Mouse (Mus musculus) monocyte, adult 5-6 weeks (primary cell): ENCODE results near the gene Nipsnap2. TPM values are rescaled to one million over a fixed set of nuclear protein-coding genes. Genes with fewer than 3 reads are reported as not detected.
"Not testable (repeated sequence)": the region's sequence is repeated elsewhere in the genome, so short reads cannot be mapped to it uniquely, and the experiment has no call there.

Experiments used
- ATAC-seq: fragments of 153-309, 156-312 bp; replicated peaks from 2 replicates; pipeline ENCODE4 v1.8.0; 2017; ENCODE audit warnings: mild to moderate bottlenecking; ENCODE audit not compliant: low TSS enrichment, insufficient number of reproducible peaks, severe bottlenecking, poor library complexity, low FRiP score
- total RNA-seq: library from RNA; stranded (forward); fragments of 200-1000, 200-491, 200-594 nt; gene quantifications from 3 replicates; pipeline ENCODE4 v1.2.3, GENCODE M21; 2017

Nipsnap2 gene
- 22.3 to 33.3 TPM (median 24.7 TPM) in 3 replicates for total RNA-seq

GRCm38 (mm10) chr5:129724834-129725773, at the start of gene Nipsnap2:
Nipsnap2 (plus strand) TSS chr5:129725063.
- ATAC-seq, result peak; percentile 79

GRCm38 (mm10) chr5:129685141-129685540, 39.7 kb upstream of the Nipsnap2 start:
- ATAC-seq, result not testable (repeated sequence)

- ATAC-seq, result no peak
Measured at GRCm38 (mm10) chr5:129687621-129688020, 37.2 kb upstream of the Nipsnap2 start.

GRCm38 (mm10) chr5:129690528-129690927, 34.3 kb upstream of the Nipsnap2 start:
- ATAC-seq, result no peak

GRCm38 (mm10) chr5:129700506-129700905, 24.4 kb upstream of the Nipsnap2 start:
- ATAC-seq, result no peak

GRCm38 (mm10) chr5:129701706-129702105, 23.2 kb upstream of the Nipsnap2 start:
- no peak for ATAC-seq

GRCm38 (mm10) chr5:129703368-129703767, 21.5 kb upstream of the Nipsnap2 start:
- ATAC-seq, result no peak

GRCm38 (mm10) chr5:129708412-129708811, 16.5 kb upstream of the Nipsnap2 start, which contains the start of gene Sept14:
Sept14 (minus strand) TSS chr5:129708512.
- ATAC-seq, result no peak

- ATAC-seq, result peak; percentile 97
Measured at GRCm38 (mm10) chr5:129715326-129715861, 9.5 kb upstream of the Nipsnap2 start, which contains the start of gene Mrps17. Mrps17 (plus strand) TSS chr5:129715497.

GRCm38 (mm10) chr5:129717016-129717415, 7.8 kb upstream of the Nipsnap2 start:
- ATAC-seq, result no peak

GRCm38 (mm10) chr5:129720176-129720575, 4.7 kb upstream of the Nipsnap2 start:
- no peak for ATAC-seq

GRCm38 (mm10) chr5:129724268-129724667, 595 bp upstream of the Nipsnap2 start:
- ATAC-seq, result no peak

- ATAC-seq, result no peak
Measured at GRCm38 (mm10) chr5:129725774-129726392, 1.0 kb downstream of the Nipsnap2 start.

GRCm38 (mm10) chr5:129726784-129727183, 1.9 kb downstream of the Nipsnap2 start:
- no peak for ATAC-seq

GRCm38 (mm10) chr5:129729286-129729685, 4.4 kb downstream of the Nipsnap2 start:
- no peak for ATAC-seq

- ATAC-seq, result no peak
Measured at GRCm38 (mm10) chr5:129730344-129730743, 5.5 kb downstream of the Nipsnap2 start.

- ATAC-seq, result no peak
Measured at GRCm38 (mm10) chr5:129731021-129731420, 6.2 kb downstream of the Nipsnap2 start.

- ATAC-seq, result no peak
Measured at GRCm38 (mm10) chr5:129740976-129741375, 16.1 kb downstream of the Nipsnap2 start.

GRCm38 (mm10) chr5:129742903-129743488, 18.1 kb downstream of the Nipsnap2 start:
- ATAC-seq, result no peak
